9 mouse cellular contexts compared by ENCODE assay signal in the genomic region with DNA sequence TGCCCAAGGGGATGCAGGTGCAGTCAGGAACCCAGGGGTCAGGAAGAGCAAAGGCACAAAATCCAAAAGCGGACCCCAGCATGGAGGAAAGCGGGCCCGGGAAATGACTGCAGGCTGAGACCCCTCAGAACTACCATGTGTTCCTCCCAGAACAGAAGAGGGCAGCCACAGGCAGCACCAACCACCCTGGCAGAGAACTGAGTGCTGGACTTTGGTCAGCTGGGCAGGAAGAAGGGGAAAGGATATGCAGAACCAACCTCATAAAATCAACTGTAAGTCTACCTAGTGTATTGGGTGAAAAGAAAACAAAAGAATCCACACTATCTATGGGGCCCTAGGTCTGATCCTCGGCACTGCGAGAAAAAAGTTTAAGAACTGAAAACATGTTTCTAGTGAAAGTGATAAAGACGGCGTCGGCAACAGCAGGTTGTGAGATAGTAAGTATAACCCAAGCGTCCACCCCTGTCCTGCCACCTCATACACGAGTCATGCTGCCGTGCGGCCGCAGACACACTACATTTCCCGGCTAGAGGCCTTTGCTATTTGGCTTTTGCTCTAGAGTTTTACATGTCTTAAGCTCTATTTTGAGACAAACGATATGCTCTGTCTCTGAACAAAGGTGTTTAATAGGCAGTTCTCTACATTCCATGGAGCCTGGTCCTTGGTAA. TPM values are rescaled to one million over a fixed set of nuclear protein-coding genes. Genes with fewer than 3 reads are reported as not detected.
DNase-seq lines count a peak whose midpoint lies in the region; ATAC-seq and TF ChIP-seq lines count a peak whose summit lies in the region.
"Had no signal": no experiment of that assay in that cellular context is flagged by ENCODE, and none has a peak within 500 bp of the region (broad histone marks: within the 10 kb centered on the region; RNA-seq: fewer than 3 reads in every experiment).

No protein-coding gene starts in this region.

- H3K4me3 ChIP-seq in hindbrain, embryonic 13.5 days = no peak overlapping the region
- no peak overlapping the region for H3K4me3 ChIP-seq in hindbrain, embryonic 11.5 days (ENCODE audit: low read depth, low read length)
- H3K4me3 ChIP-seq in bone marrow, adult 2 months (replicated peaks; ENCODE audit: control insufficient read depth, low read depth, low read length) = no peak overlapping the region
- no peak overlapping the region for H3K4me3 ChIP-seq in hindbrain, embryonic 16.5 days (ENCODE audit: low read length)
- H3K4me3 ChIP-seq in liver, embryonic 13.5 days (replicated peaks) = 0 out of 2 replicates have a peak overlapping the region, but pooled peaks have one; percentile 16
- no peak overlapping the region for H3K4me3 ChIP-seq in limb, embryonic 10.5 days
- H3K4me3 ChIP-seq: myocyte had no signal

- H3K9ac ChIP-seq in hindbrain, embryonic 13.5 days = no peak overlapping the region
- H3K9ac ChIP-seq in hindbrain, embryonic 11.5 days (ENCODE audit: low read depth, low read length) = no peak overlapping the region
- no peak overlapping the region for H3K9ac ChIP-seq in hindbrain, embryonic 16.5 days (ENCODE audit: low read depth, low read length)
- peak overlapping the region; percentile 63 for H3K9ac ChIP-seq in liver, embryonic 13.5 days

- no peak for TF ChIP-seq POLR2A in bone marrow, adult 2 months (IDR thresholded peaks at IDR 0.05; ENCODE audit: borderline replicate concordance, control insufficient read depth, low read depth, low read length)

- peaks cover 37% of the 10 kb centered on the region for H3K36me3 ChIP-seq in hindbrain, embryonic 13.5 days
- H3K36me3 ChIP-seq in hindbrain, embryonic 11.5 days (ENCODE audit: control insufficient read depth, insufficient read depth, low read length) = peaks cover 3% of the 10 kb centered on the region; the same call in 1 of the 2 replicates
- H3K36me3 ChIP-seq in hindbrain, embryonic 16.5 days (ENCODE audit: control insufficient read depth, insufficient read depth, low read length) = peaks cover 15% of the 10 kb centered on the region
- H3K36me3 ChIP-seq in liver, embryonic 13.5 days = peaks cover 35% of the 10 kb centered on the region
- peaks cover 38% of the 10 kb centered on the region for H3K36me3 ChIP-seq in limb, embryonic 10.5 days

- no peak for ATAC-seq in hindbrain, embryonic 13.5 days (ENCODE audit: low FRiP score)
- no peak for ATAC-seq in hindbrain, embryonic 11.5 days (ENCODE audit: low FRiP score)
- ATAC-seq in hindbrain, embryonic 16.5 days = no peak
- ATAC-seq in liver, embryonic 13.5 days (ENCODE audit: low read depth) = peak; percentile 68

- H3K27ac ChIP-seq in hindbrain, embryonic 13.5 days = peak overlapping the region; percentile 81; the same call in 1 of the 2 replicates
- no peak overlapping the region for H3K27ac ChIP-seq in hindbrain, embryonic 11.5 days (ENCODE audit: low read depth, low read length)
- H3K27ac ChIP-seq in bone marrow, adult 2 months (ENCODE audit: control insufficient read depth, insufficient read depth, low read depth, low read length, poor library complexity) = peak overlapping the region; percentile 23; the same call in 1 of the 2 replicates
- peak overlapping the region; percentile 0 for H3K27ac ChIP-seq in hindbrain, embryonic 16.5 days (ENCODE audit: low read depth, low read length)
- peak overlapping the region; percentile 92 for H3K27ac ChIP-seq in liver, embryonic 13.5 days
- no peak overlapping the region for H3K27ac ChIP-seq in limb, embryonic 10.5 days

- H3K9me3 ChIP-seq in hindbrain, embryonic 13.5 days = no peaks in the 10 kb centered on the region
- no peaks in the 10 kb centered on the region for H3K9me3 ChIP-seq in hindbrain, embryonic 11.5 days (ENCODE audit: control insufficient read depth, low read length)
- no peaks in the 10 kb centered on the region for H3K9me3 ChIP-seq in hindbrain, embryonic 16.5 days (ENCODE audit: control insufficient read depth, low read length)
- H3K9me3 ChIP-seq in liver, embryonic 13.5 days (replicated peaks) = no peaks in the 10 kb centered on the region
- no peaks in the 10 kb centered on the region for H3K9me3 ChIP-seq in limb, embryonic 10.5 days (replicated peaks)

- 94% methylated on average over 15 of the region's 15 CpGs for WGBS in hindbrain, embryonic 13.5 days
- WGBS in hindbrain, embryonic 11.5 days = 93% methylated on average over 15 of the region's 15 CpGs
- 30% methylated on average over 15 of the region's 15 CpGs for WGBS in bone marrow, adult 2 months
- 94% methylated on average over 15 of the region's 15 CpGs for WGBS in hindbrain, embryonic 16.5 days
- WGBS in liver, embryonic 13.5 days (ENCODE audit: insufficient replicate concordance) = 30% methylated on average over 15 of the region's 15 CpGs
- 95% methylated on average over 15 of the region's 15 CpGs for WGBS in limb, embryonic 10.5 days

- no peaks in the 10 kb centered on the region for H3K27me3 ChIP-seq in hindbrain, embryonic 13.5 days
- H3K27me3 ChIP-seq in hindbrain, embryonic 11.5 days (ENCODE audit: control insufficient read depth, insufficient read depth, low read length) = no peaks in the 10 kb centered on the region
- no peaks in the 10 kb centered on the region for H3K27me3 ChIP-seq in hindbrain, embryonic 16.5 days (replicated peaks; ENCODE audit: control insufficient read depth, insufficient read depth, low read length)
- H3K27me3 ChIP-seq in liver, embryonic 13.5 days = no peaks in the 10 kb centered on the region
- H3K27me3 ChIP-seq in limb, embryonic 10.5 days (ENCODE audit: low read depth, poor library complexity, severe bottlenecking) = no peaks in the 10 kb centered on the region

- peaks cover 34% of the 10 kb centered on the region for H3K4me1 ChIP-seq in hindbrain, embryonic 13.5 days (replicated peaks)
- no peaks in the 10 kb centered on the region for H3K4me1 ChIP-seq in hindbrain, embryonic 11.5 days (replicated peaks; ENCODE audit: control insufficient read depth, insufficient read depth, low read length)
- H3K4me1 ChIP-seq in bone marrow, adult 2 months (ENCODE audit: control insufficient read depth, insufficient read depth, low read length) = peaks cover 6% of the 10 kb centered on the region
- H3K4me1 ChIP-seq in hindbrain, embryonic 16.5 days (ENCODE audit: control insufficient read depth, insufficient read depth, low read depth, low read length) = peaks cover 14% of the 10 kb centered on the region
- peaks cover 67% of the 10 kb centered on the region for H3K4me1 ChIP-seq in liver, embryonic 13.5 days (replicated peaks)
- H3K4me1 ChIP-seq in limb, embryonic 10.5 days = peaks cover 20% of the 10 kb centered on the region

- no peak overlapping the region for H3K4me2 ChIP-seq in hindbrain, embryonic 13.5 days
- no peak overlapping the region for H3K4me2 ChIP-seq in hindbrain, embryonic 11.5 days (replicated peaks; ENCODE audit: low read depth, low read length)
- no peak overlapping the region for H3K4me2 ChIP-seq in hindbrain, embryonic 16.5 days (ENCODE audit: low read length)
- peak overlapping the region; percentile 63 for H3K4me2 ChIP-seq in liver, embryonic 13.5 days

- intact Hi-C loops in left cerebral cortex, postnatal 25 days (cut with DNase I) = no loop called here

- no peak for DNase-seq in hindbrain, embryonic 11.5 days (ENCODE audit: low spot score)
- no peak for DNase-seq in liver, embryonic 13.5 days
- no peak for DNase-seq in left cerebral cortex, postnatal 25 days (ENCODE audit: low spot score in 2 of 2)
- no peak for DNase-seq in cerebellum, postnatal 36 days
- DNase-seq in limb, embryonic 10.5 days (ENCODE audit: low spot score) = no peak

- no peak for TF ChIP-seq CTCF in bone marrow, adult 2 months (IDR thresholded peaks at IDR 0.05; ENCODE audit: control insufficient read depth, insufficient read depth, low read length)

RNA-seq across cellular contexts. Expression of gene Slc35b4, which starts 21.6 kb away (rescaled TPM):
- polyA plus RNA-seq in hindbrain, embryonic 13.5 days (2015; fragmentation: Nextera tagmentation; extraction: Ambion mirVana) = 36.8 and 40.7 TPM in 2 replicates
- polyA plus RNA-seq in hindbrain, embryonic 11.5 days (2014; fragmentation: Nextera tagmentation; extraction: Ambion mirVana) = 46.7 and 48.3 TPM in 2 replicates
- polyA plus RNA-seq in bone marrow, adult 2 months (2011; ENCODE audit: insufficient read depth, insufficient read length, low replicate concordance, missing spikeins) = 1.9 and 5.1 TPM in 2 replicates
- 42.7 and 45.3 TPM in 2 replicates for polyA plus RNA-seq in hindbrain, embryonic 16.5 days (2015; fragmentation: Nextera tagmentation; extraction: Ambion mirVana)
- polyA plus RNA-seq in liver, embryonic 13.5 days (2015; fragmentation: Nextera tagmentation; extraction: Ambion mirVana) = 21.5 and 25.6 TPM in 2 replicates
- 10 to 100 TPM; 54.7 to 64.1 TPM for total RNA-seq in left cerebral cortex, postnatal 25 days (2021)
- 37.9 and 40.1 TPM in 2 replicates for polyA plus RNA-seq in limb, embryonic 10.5 days (2016; fragmentation: Nextera tagmentation; extraction: Ambion mirVana)

Comparison
In these comparisons a context has a peak if more than half of its experiments do, and no peak if none do; other contexts are left out.
1. H3K27ac ChIP-seq: peak in hindbrain, embryonic 13.5 days (single experiment), bone marrow, adult 2 months (single experiment), hindbrain, embryonic 16.5 days (single experiment) and liver, embryonic 13.5 days (single experiment); none in hindbrain, embryonic 11.5 days (single experiment) and limb, embryonic 10.5 days (single experiment).